Mouse (Mus musculus) limb, embryonic 15.5 days (tissue): ENCODE measurements at regions not wholly inside any gene's neighbourhood (a gene's known extent, or its start where the extent isn't known, plus 50 kb on each side); places are given as distances from the start of the nearest gene placed in this dataset.
A peak's percentile ranks its signal among the peaks of the same experiment; 100 is the strongest.

Source experiments
- ATAC-seq: fragments of 200-750 bp; cut with Nextera tagmentation; 2 replicates; pipeline ENCODE4 v1.8.0; 2017; ENCODE audit warnings: low read depth, moderate TSS enrichment; ENCODE audit not compliant: insufficient number of reproducible peaks, low FRiP score, low TSS enrichment
- H3K27ac ChIP-seq: fragments of 300-500 bp; sonication (generic); 2 replicates; pipeline ENCODE4 v1.5.1; 2015; ENCODE audit warnings: moderate library complexity, mild to moderate bottlenecking, inconsistent platforms
- H3K27me3 ChIP-seq: fragments of 300-500 bp; sonication (generic); 2 replicates; pipeline ENCODE4 v1.6.1; 2015; ENCODE audit warnings: inconsistent platforms
- H3K36me3 ChIP-seq: fragments of 300-500 bp; sonication (generic); 2 replicates; pipeline ENCODE4 v1.6.1; 2015; ENCODE audit warnings: inconsistent platforms
- H3K4me1 ChIP-seq: fragments of 300-500 bp; sonication (generic); 2 replicates; pipeline ENCODE4 v1.6.1; 2015; ENCODE audit warnings: inconsistent platforms
- H3K4me2 ChIP-seq: fragments of 300-500 bp; sonication (generic); 2 replicates; pipeline ENCODE4 v1.6.1; 2015; ENCODE audit warnings: mild to moderate bottlenecking, inconsistent platforms
- H3K4me3 ChIP-seq: fragments of 300-500 bp; sonication (generic); 2 replicates; pipeline ENCODE4 v1.5.1; 2015; ENCODE audit warnings: mild to moderate bottlenecking, inconsistent platforms
- H3K9ac ChIP-seq: fragments of 300-500 bp; sonication (generic); 2 replicates; pipeline ENCODE4 v1.6.1; 2015; ENCODE audit warnings: inconsistent platforms
- H3K9me3 ChIP-seq: fragments of 300-500 bp; sonication (generic); 2 replicates; pipeline ENCODE4 v1.6.1; 2016; ENCODE audit warnings: inconsistent platforms
- WGBS: fragments of 180-500 bp; shearing (Covaris S2); methylation state at CpG from one replicate; pipeline ENCODE4 v1.1.7; 2015; 5-methylcytosine and 5-hydroxymethylcytosine counted together

- 8% methylated on average over 9 of the region's 12 CpGs for WGBS
- no peaks in the 10 kb centered on the region for H3K27me3 ChIP-seq
- H3K36me3 ChIP-seq: no peaks in the 10 kb centered on the region
- no peak for ATAC-seq
- 0 out of 2 replicates have a peak overlapping the region, but pooled peaks have one; percentile 19 for H3K4me2 ChIP-seq
- H3K4me3 ChIP-seq: no peak overlapping the region
- H3K27ac ChIP-seq: no peak overlapping the region
- no peaks in the 10 kb centered on the region for H3K9me3 ChIP-seq
- peaks cover 11% of the 10 kb centered on the region for H3K4me1 ChIP-seq
- no peak overlapping the region for H3K9ac ChIP-seq
Measured at GRCm38 (mm10) chr13:44635221-44636007, 93.9 kb upstream of the Jarid2 start.

GRCm38 (mm10) chr13:44636008-44636335 is 93.3 kb upstream of the Jarid2 start:
- no peaks in the 10 kb centered on the region for H3K36me3 ChIP-seq
- WGBS: 25% methylated on average over 2 of the region's 2 CpGs
- ATAC-seq: no peak
- no peaks in the 10 kb centered on the region for H3K9me3 ChIP-seq
- H3K4me3 ChIP-seq: no peak overlapping the region
- H3K9ac ChIP-seq: no peak overlapping the region
- no peaks in the 10 kb centered on the region for H3K27me3 ChIP-seq
- no peak overlapping the region for H3K27ac ChIP-seq
- no peak overlapping the region for H3K4me2 ChIP-seq
- peaks cover 11% of the 10 kb centered on the region for H3K4me1 ChIP-seq

- no peaks in the 10 kb centered on the region for H3K36me3 ChIP-seq
- no peak overlapping the region for H3K9ac ChIP-seq
- no peak for ATAC-seq
- H3K9me3 ChIP-seq: no peaks in the 10 kb centered on the region
- no peaks in the 10 kb centered on the region for H3K27me3 ChIP-seq
- H3K27ac ChIP-seq: no peak overlapping the region
- no peak overlapping the region for H3K4me3 ChIP-seq
- WGBS: 76% methylated on average over 7 of the region's 7 CpGs
- H3K4me2 ChIP-seq: no peak overlapping the region
- H3K4me1 ChIP-seq: no peaks in the 10 kb centered on the region
Measured at GRCm38 (mm10) chr13:44642361-44642760, 86.9 kb upstream of the Jarid2 start.

DNA sequence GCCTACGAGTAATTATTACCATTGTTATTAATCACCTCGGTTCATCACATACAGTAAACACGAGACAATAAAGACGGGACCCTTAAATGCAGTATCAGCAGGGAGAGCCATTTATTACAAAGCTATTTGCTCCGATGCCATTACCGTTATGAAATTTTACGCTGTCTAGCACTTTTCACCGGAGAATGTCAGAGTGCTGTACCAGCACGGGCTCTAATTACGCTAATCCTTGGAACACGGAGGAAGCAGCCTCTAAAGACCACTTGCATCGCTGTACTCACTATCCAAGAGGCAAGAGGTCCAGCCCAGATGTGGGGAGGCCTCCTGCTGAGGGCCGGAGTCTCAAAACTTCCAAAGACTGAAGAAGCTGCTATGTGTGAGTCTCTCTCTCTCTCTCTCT is 79.2 kb upstream of the Jarid2 start:
- no peak overlapping the region for H3K4me3 ChIP-seq
- ATAC-seq: no peak
- H3K27me3 ChIP-seq: peaks cover 6% of the 10 kb centered on the region; the same call in 1 of the 2 replicates
- H3K36me3 ChIP-seq: no peaks in the 10 kb centered on the region
- no peak overlapping the region for H3K9ac ChIP-seq
- 25% methylated on average over 13 of the region's 13 CpGs for WGBS
- H3K27ac ChIP-seq: no peak overlapping the region
- H3K9me3 ChIP-seq: no peaks in the 10 kb centered on the region
- H3K4me2 ChIP-seq: no peak overlapping the region
- H3K4me1 ChIP-seq: peaks cover 8% of the 10 kb centered on the region; the same call in 1 of the 2 replicates

- no peaks in the 10 kb centered on the region for H3K36me3 ChIP-seq
- peaks cover 8% of the 10 kb centered on the region; the same call in 1 of the 2 replicates for H3K4me1 ChIP-seq
- H3K4me3 ChIP-seq: no peak overlapping the region
- H3K27ac ChIP-seq: no peak overlapping the region
- ATAC-seq: no peak
- H3K4me2 ChIP-seq: no peak overlapping the region
- H3K27me3 ChIP-seq: peaks cover 6% of the 10 kb centered on the region; the same call in 1 of the 2 replicates
- WGBS: 34% methylated on average over 22 of the region's 22 CpGs
- no peak overlapping the region for H3K9ac ChIP-seq
- no peaks in the 10 kb centered on the region for H3K9me3 ChIP-seq
Measured at GRCm38 (mm10) chr13:44651259-44652238, 77.7 kb upstream of the Jarid2 start.

GRCm38 (mm10) chr13:44657905-44658414 is 71.3 kb upstream of the Jarid2 start:
- 43% methylated on average over 10 of the region's 10 CpGs for WGBS
- ATAC-seq: no peak
- H3K4me3 ChIP-seq: no peak overlapping the region

GRCm38 (mm10) chr13:44659861-44660260 is 69.4 kb upstream of the Jarid2 start:
- no peak for ATAC-seq
- 55% methylated on average over 6 of the region's 6 CpGs for WGBS

More at GRCm38 (mm10) chr13:44657905-44658414, 71.3 kb upstream of the Jarid2 start:
- no peak overlapping the region for H3K4me2 ChIP-seq
- no peaks in the 10 kb centered on the region for H3K9me3 ChIP-seq
- no peaks in the 10 kb centered on the region for H3K36me3 ChIP-seq
- H3K4me1 ChIP-seq: peaks cover 5% of the 10 kb centered on the region; the same call in 1 of the 2 replicates
- H3K27me3 ChIP-seq: no peaks in the 10 kb centered on the region
- no peak overlapping the region for H3K9ac ChIP-seq
- H3K27ac ChIP-seq: no peak overlapping the region

GRCm38 (mm10) chr13:44663062-44663461 is 66.2 kb upstream of the Jarid2 start:
- no peak overlapping the region for H3K4me2 ChIP-seq

More at GRCm38 (mm10) chr13:44659861-44660260, 69.4 kb upstream of the Jarid2 start:
- no peak overlapping the region for H3K27ac ChIP-seq
- H3K36me3 ChIP-seq: no peaks in the 10 kb centered on the region
- no peaks in the 10 kb centered on the region for H3K9me3 ChIP-seq
- H3K4me1 ChIP-seq: peaks cover 5% of the 10 kb centered on the region; the same call in 1 of the 2 replicates
- H3K9ac ChIP-seq: no peak overlapping the region
- H3K4me3 ChIP-seq: no peak overlapping the region
- H3K4me2 ChIP-seq: no peak overlapping the region
- H3K27me3 ChIP-seq: no peaks in the 10 kb centered on the region

DNA sequence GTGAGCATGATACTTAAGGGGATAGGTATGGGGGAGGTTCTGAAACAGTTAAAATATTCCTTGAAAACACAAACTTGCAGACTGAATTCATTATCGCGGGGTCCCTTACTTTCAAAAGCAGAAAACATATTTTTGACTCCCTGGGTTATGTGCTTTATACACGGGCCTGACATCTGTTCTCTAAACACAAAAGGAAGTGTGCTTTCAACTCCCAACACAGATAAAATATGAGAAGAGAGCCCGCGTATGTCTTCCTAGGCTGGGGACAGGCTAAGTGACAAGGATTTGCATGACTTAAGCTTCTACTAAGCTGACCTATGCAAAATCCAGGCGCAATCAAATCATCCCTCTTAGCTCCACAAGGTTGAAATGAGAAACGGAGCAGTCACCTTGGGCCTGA is 65.5 kb upstream of the Jarid2 start:
- Histone ChIP-seq H3K9me3 (no peaks in the 10 kb centered on the region), H3K4me1 (no peaks in the 10 kb centered on the region), H3K4me2 (no peak overlapping the region), H3K27ac (no peak overlapping the region), H3K9ac (no peak overlapping the region), H3K36me3 (no peaks in the 10 kb centered on the region), H3K4me3 (no peak overlapping the region), H3K27me3 (no peaks in the 10 kb centered on the region)
- WGBS: 63% methylated on average over 7 of the region's 7 CpGs
- ATAC-seq: no peak

More at GRCm38 (mm10) chr13:44663062-44663461, 66.2 kb upstream of the Jarid2 start:
- ATAC-seq: no peak
- Histone ChIP-seq H3K27ac (no peak overlapping the region), H3K4me1 (peaks cover 2% of the 10 kb centered on the region; the same call in 1 of the 2 replicates), H3K36me3 (no peaks in the 10 kb centered on the region), H3K9me3 (no peaks in the 10 kb centered on the region), H3K27me3 (no peaks in the 10 kb centered on the region), H3K9ac (no peak overlapping the region), H3K4me3 (no peak overlapping the region)
- WGBS: 67% methylated on average over 11 of the region's 11 CpGs

DNA sequence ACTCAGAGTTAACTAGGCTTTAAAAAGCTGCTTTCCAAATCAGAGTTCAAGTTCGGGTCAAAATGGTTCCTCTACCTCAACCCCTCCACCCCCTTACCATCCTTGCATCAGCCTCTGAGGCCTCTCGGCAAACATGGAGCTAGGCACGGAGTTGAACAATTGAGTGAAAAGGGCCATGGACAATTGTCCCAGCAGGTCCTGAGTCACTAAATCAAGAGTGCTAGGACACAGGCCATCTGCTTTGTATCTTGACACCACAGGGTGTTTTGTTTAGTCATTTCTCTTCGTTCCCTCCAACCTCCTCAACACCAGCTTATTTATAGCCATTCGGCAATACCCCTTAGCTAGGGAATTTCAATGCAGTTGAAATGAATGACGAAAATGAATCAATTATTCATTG is 59.5 kb upstream of the Jarid2 start:
- Histone ChIP-seq H3K9ac (no peak overlapping the region), H3K4me2 (no peak overlapping the region), H3K27ac (no peak overlapping the region), H3K36me3 (no peaks in the 10 kb centered on the region), H3K4me1 (peaks cover 11% of the 10 kb centered on the region), H3K4me3 (no peak overlapping the region), H3K27me3 (peaks cover 6% of the 10 kb centered on the region; the same call in 1 of the 2 replicates), H3K9me3 (no peaks in the 10 kb centered on the region)
- 82% methylated on average over 6 of the region's 6 CpGs for WGBS
- no peak for ATAC-seq

- no peaks in the 10 kb centered on the region for H3K36me3 ChIP-seq
- H3K27ac ChIP-seq: 0 out of 2 replicates have a peak overlapping the region, but pooled peaks have one; percentile 11
- no peak overlapping the region for H3K9ac ChIP-seq
- 6% methylated on average over 20 of the region's 20 CpGs for WGBS
- H3K4me2 ChIP-seq: peak overlapping the region; percentile 32
- H3K9me3 ChIP-seq: no peaks in the 10 kb centered on the region
- H3K4me3 ChIP-seq: peak overlapping the region; percentile 14
- H3K27me3 ChIP-seq: peaks cover 6% of the 10 kb centered on the region; the same call in 1 of the 2 replicates
- peaks cover 11% of the 10 kb centered on the region for H3K4me1 ChIP-seq
- no peak for ATAC-seq
Measured at GRCm38 (mm10) chr13:44673337-44673966, 55.8 kb upstream of the Jarid2 start.
